Mouse (Mus musculus) midbrain, postnatal 0 days (tissue): ENCODE measurements at regions not wholly inside any gene's neighbourhood (a gene's known extent, or its start where the extent isn't known, plus 50 kb on each side); places are given as distances from the start of the nearest gene placed in this dataset.
"Not testable (repeated sequence)": the region's sequence is repeated elsewhere in the genome, so short reads cannot be mapped to it uniquely, and the experiment has no call there.

Experiments
- ATAC-seq: fragments of 200-750 bp; cut with Nextera tagmentation; 2 replicates; pipeline ENCODE4 v1.8.0; 2017; ENCODE audit warnings: moderate number of reproducible peaks, mild to moderate bottlenecking, moderate TSS enrichment, moderate library complexity; ENCODE audit not compliant: low FRiP score
- DNase-seq: peaks from one replicate; pipeline ENCODE4 v3.0.0-alpha.2; 2015; ENCODE audit warnings: low spot score
- H3K27ac ChIP-seq: fragments of 300-500 bp; sonication (generic); 2 replicates; pipeline ENCODE4 v1.5.1; 2014; ENCODE audit warnings: low read depth, mild to moderate bottlenecking, low read length, mixed read lengths
- H3K27me3 ChIP-seq: fragments of 300-500 bp; sonication (generic); 2 replicates; pipeline ENCODE4 v1.6.1; 2014; ENCODE audit warnings: low read length, control low read depth, mixed read lengths; ENCODE audit not compliant: insufficient read depth
- H3K36me3 ChIP-seq: fragments of 300-500 bp; sonication (generic); 2 replicates; pipeline ENCODE4 v1.6.1; 2014; ENCODE audit warnings: low read length, control low read depth, mixed read lengths; ENCODE audit not compliant: insufficient read depth
- H3K4me1 ChIP-seq: fragments of 300-500 bp; sonication (generic); 2 replicates; pipeline ENCODE4 v1.6.1; 2014; ENCODE audit warnings: mild to moderate bottlenecking, control low read depth, antibody characterized with exemption, low read length, mixed read lengths; ENCODE audit not compliant: insufficient read depth
- H3K4me2 ChIP-seq: fragments of 300-500 bp; sonication (generic); 2 replicates; pipeline ENCODE4 v1.6.1; 2014; ENCODE audit warnings: low read depth, mild to moderate bottlenecking, low read length, mixed read lengths; ENCODE audit not compliant: poor library complexity, severe bottlenecking
- H3K4me3 ChIP-seq: fragments of 300-500 bp; sonication (generic); 2 replicates; pipeline ENCODE4 v1.5.1; 2014; ENCODE audit warnings: low read depth, mild to moderate bottlenecking, low read length, moderate library complexity
- H3K9ac ChIP-seq: fragments of 300-500 bp; sonication (generic); replicated peaks from 2 replicates; pipeline ENCODE4 v1.6.1; 2014; ENCODE audit warnings: mild to moderate bottlenecking, low read length, moderate library complexity, mixed read lengths; ENCODE audit not compliant: poor library complexity, severe bottlenecking
- H3K9me3 ChIP-seq: fragments of 300-500 bp; sonication (generic); 2 replicates; pipeline ENCODE4 v1.6.1; 2016; ENCODE audit warnings: low read length, control low read depth
- CTCF ChIP-seq: IDR thresholded peaks from 2 replicates; pipeline ENCODE4 v1.5.1; 2016; ENCODE audit warnings: antibody characterized with exemption, mild to moderate bottlenecking
- WGBS: fragments of 180-500 bp; shearing (Covaris S2); extraction: QIAGEN DNeasy Blood & Tissue Kit; methylation state at CpG from one replicate; pipeline ENCODE4 v1.1.7; 2014; 5-methylcytosine and 5-hydroxymethylcytosine counted together

GRCm38 (mm10) chr2:179148194-179148593, 294.0 kb upstream of the Cdh4 start:
- DNase-seq (no peak), ATAC-seq (no peak)
- Histone ChIP-seq H3K36me3 (no peaks in the 10 kb centered on the region), H3K4me3 (no peak overlapping the region), H3K4me1 (no peaks in the 10 kb centered on the region), H3K9me3 (no peaks in the 10 kb centered on the region), H3K9ac (no peak overlapping the region), H3K4me2 (no peak overlapping the region), H3K27me3 (no peaks in the 10 kb centered on the region), H3K27ac (no peak overlapping the region)
- no peak for TF ChIP-seq CTCF
- 40% methylated on average over 5 of the region's 5 CpGs for WGBS

GRCm38 (mm10) chr2:179148667-179149066, 293.6 kb upstream of the Cdh4 start:
- Histone ChIP-seq H3K4me1 (no peaks in the 10 kb centered on the region), H3K9ac (no peak overlapping the region), H3K36me3 (no peaks in the 10 kb centered on the region), H3K4me2 (no peak overlapping the region), H3K27me3 (no peaks in the 10 kb centered on the region), H3K27ac (no peak overlapping the region), H3K4me3 (no peak overlapping the region), H3K9me3 (no peaks in the 10 kb centered on the region)
- DNase-seq = no peak
- no peak for TF ChIP-seq CTCF
- no peak for ATAC-seq
- 50% methylated on average over 4 of the region's 4 CpGs for WGBS

- H3K9ac ChIP-seq = no peak overlapping the region
- TF ChIP-seq CTCF = no peak
- no peaks in the 10 kb centered on the region for H3K27me3 ChIP-seq
- H3K9me3 ChIP-seq = no peaks in the 10 kb centered on the region
- ATAC-seq = no peak
- DNase-seq = no peak
- no peak overlapping the region for H3K4me3 ChIP-seq
- no peak overlapping the region for H3K27ac ChIP-seq
- 94% methylated on average over 9 of the region's 9 CpGs for WGBS
- H3K4me1 ChIP-seq = no peaks in the 10 kb centered on the region
- no peak overlapping the region for H3K4me2 ChIP-seq
- H3K36me3 ChIP-seq = no peaks in the 10 kb centered on the region
Measured at GRCm38 (mm10) chr2:179158881-179159280, 283.4 kb upstream of the Cdh4 start.

GRCm38 (mm10) chr2:179163116-179163515, 279.1 kb upstream of the Cdh4 start:
- no peak overlapping the region for H3K4me2 ChIP-seq
- no peaks in the 10 kb centered on the region for H3K27me3 ChIP-seq
- H3K27ac ChIP-seq = no peak overlapping the region
- WGBS = 86% methylated on average over 5 of the region's 5 CpGs
- ATAC-seq = no peak
- TF ChIP-seq CTCF = no peak
- no peak overlapping the region for H3K4me3 ChIP-seq
- no peak for DNase-seq
- no peaks in the 10 kb centered on the region for H3K9me3 ChIP-seq
- H3K4me1 ChIP-seq = no peaks in the 10 kb centered on the region
- no peak overlapping the region for H3K9ac ChIP-seq
- H3K36me3 ChIP-seq = no peaks in the 10 kb centered on the region

GRCm38 (mm10) chr2:179170157-179170556, 272.1 kb upstream of the Cdh4 start:
- Histone ChIP-seq H3K4me2 (no peak overlapping the region), H3K9ac (no peak overlapping the region), H3K4me3 (no peak overlapping the region), H3K27me3 (no peaks in the 10 kb centered on the region), H3K4me1 (no peaks in the 10 kb centered on the region), H3K9me3 (no peaks in the 10 kb centered on the region), H3K36me3 (no peaks in the 10 kb centered on the region), H3K27ac (no peak overlapping the region)
- ATAC-seq (no peak), DNase-seq (no peak)
- WGBS = 51% methylated on average over 6 of the region's 6 CpGs
- TF ChIP-seq CTCF = no peak

- no peak for DNase-seq
- Histone ChIP-seq H3K27me3 (no peaks in the 10 kb centered on the region), H3K36me3 (no peaks in the 10 kb centered on the region), H3K9ac (no peak overlapping the region), H3K4me3 (no peak overlapping the region), H3K27ac (no peak overlapping the region), H3K4me2 (no peak overlapping the region), H3K4me1 (no peaks in the 10 kb centered on the region), H3K9me3 (no peaks in the 10 kb centered on the region)
- ATAC-seq = no peak
- 72% methylated on average over 3 of the region's 3 CpGs for WGBS
- no peak for TF ChIP-seq CTCF
Measured at GRCm38 (mm10) chr2:179170608-179171007, 271.6 kb upstream of the Cdh4 start.

- H3K9me3 ChIP-seq, DNase-seq, H3K9ac ChIP-seq, H3K4me2 ChIP-seq, H3K27me3 ChIP-seq, H3K36me3 ChIP-seq, H3K4me1 ChIP-seq, H3K27ac ChIP-seq, ATAC-seq: not testable (repeated sequence)
- WGBS = 12% methylated on average over 25 of the region's 35 CpGs
- peak overlapping the region; percentile 19; the same call in 1 of the 2 replicates for H3K4me3 ChIP-seq
Measured at GRCm38 (mm10) chr2:179176835-179177530, 265.2 kb upstream of the Cdh4 start.
